Comparison of ENCODE assay signal across 11 mouse cellular contexts in the genomic region with DNA sequence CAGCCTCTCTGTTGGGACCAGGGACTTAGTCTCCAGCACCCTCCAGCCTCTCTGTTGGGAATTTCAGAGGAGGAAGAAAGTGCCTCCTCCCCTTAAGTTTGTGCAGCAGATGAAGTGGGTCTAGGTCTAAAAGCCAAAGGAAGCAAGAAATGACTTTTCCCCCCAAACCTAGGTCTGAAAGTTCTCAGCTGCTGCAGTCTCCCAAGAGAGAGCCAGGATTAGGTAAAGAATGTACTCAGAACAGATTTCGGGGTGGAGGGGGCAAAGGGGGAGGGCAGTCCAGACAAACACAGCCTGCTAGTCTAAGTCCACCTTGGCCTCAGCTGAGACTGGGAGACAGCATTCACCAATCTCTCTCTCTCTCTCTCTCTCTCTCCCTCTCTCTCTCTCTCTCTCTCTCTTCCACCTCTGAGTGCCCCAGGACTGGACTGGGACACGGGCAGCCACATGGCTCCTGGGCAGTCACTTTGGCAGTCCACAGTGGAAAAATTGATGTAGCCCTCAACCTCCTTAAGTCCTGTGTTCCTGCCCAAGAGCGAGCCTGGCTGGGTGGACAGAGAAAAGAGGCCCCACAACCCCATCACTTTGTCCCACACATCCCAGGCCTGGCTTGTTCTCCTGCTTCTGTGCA. TPM values are rescaled to one million over a fixed set of nuclear protein-coding genes. Genes with fewer than 3 reads are reported as not detected.
A peak's percentile ranks its signal among the peaks of the same experiment; 100 is the strongest.
DNase-seq lines count a peak whose midpoint lies in the region; ATAC-seq lines count a peak whose summit lies in the region.
"Had no signal": no experiment of that assay in that cellular context is flagged by ENCODE, and none has a peak within 500 bp of the region (broad histone marks: within the 10 kb centered on the region; RNA-seq: fewer than 3 reads in every experiment).

No protein-coding gene starts in this region.

- no peak for ATAC-seq in hindbrain, embryonic 14.5 days (ENCODE audit: low FRiP score)
- ATAC-seq in stomach, embryonic 15.5 days (ENCODE audit: insufficient read depth, low FRiP score, low read depth), result no peak
- ATAC-seq: hindbrain, embryonic 16.5 days had no signal

- H3K9ac ChIP-seq in hindbrain, embryonic 14.5 days, result no peak overlapping the region
- no peak overlapping the region for H3K9ac ChIP-seq in stomach, embryonic 15.5 days

- H3K27me3 ChIP-seq in hindbrain, embryonic 10.5 days (ENCODE audit: insufficient read depth, poor library complexity, severe bottlenecking), result no peaks in the 10 kb centered on the region
- no peaks in the 10 kb centered on the region for H3K27me3 ChIP-seq in hindbrain, embryonic 14.5 days (ENCODE audit: control insufficient read depth, insufficient read depth, low read length)
- H3K27me3 ChIP-seq in stomach, embryonic 15.5 days (replicated peaks), result no peaks in the 10 kb centered on the region

- peak overlapping the region; percentile 78 for H3K27ac ChIP-seq in hindbrain, embryonic 10.5 days
- no peak overlapping the region for H3K27ac ChIP-seq in hindbrain, embryonic 14.5 days
- peak overlapping the region; percentile 48 for H3K27ac ChIP-seq in stomach, embryonic 15.5 days

- peaks cover 45% of the 10 kb centered on the region for H3K4me1 ChIP-seq in hindbrain, embryonic 10.5 days (replicated peaks)
- 0 out of 2 replicates have a peak, but pooled peaks cover 8% of the 10 kb centered on the region for H3K4me1 ChIP-seq in hindbrain, embryonic 14.5 days (replicated peaks; ENCODE audit: control insufficient read depth, insufficient read depth, low read length)
- peaks cover 23% of the 10 kb centered on the region for H3K4me1 ChIP-seq in stomach, embryonic 15.5 days

- no peaks in the 10 kb centered on the region for H3K9me3 ChIP-seq in hindbrain, embryonic 10.5 days
- H3K9me3 ChIP-seq in hindbrain, embryonic 14.5 days (ENCODE audit: control insufficient read depth, low read length), result no peaks in the 10 kb centered on the region
- no peaks in the 10 kb centered on the region for H3K9me3 ChIP-seq in stomach, embryonic 15.5 days

- no peak overlapping the region for H3K4me2 ChIP-seq in hindbrain, embryonic 14.5 days (replicated peaks)
- no peak overlapping the region for H3K4me2 ChIP-seq in stomach, embryonic 15.5 days

- DNase-seq in adrenal gland, adult (ENCODE audit: inconsistent age in 2 of 2, low spot score in 1 of 2), result peak; percentile 41 to 74
- DNase-seq in adrenal gland, postnatal 14 days, result no peak
- DNase-seq in hindbrain, embryonic 10.5 days (ENCODE audit: low spot score), result no peak
- DNase-seq in hindbrain, embryonic 14.5 days (ENCODE audit: low spot score), result no peak
- peak; percentile 44 for DNase-seq in lung, postnatal 36 days
- DNase-seq in lung, postnatal 10 days, result no peak
- DNase-seq in thymus, postnatal 36 days, result no peak
- DNase-seq: cerebellum, postnatal 14 days; liver had no signal

- no peak overlapping the region for H3K4me3 ChIP-seq in hindbrain, embryonic 10.5 days
- no peak overlapping the region for H3K4me3 ChIP-seq in hindbrain, embryonic 14.5 days (replicated peaks; ENCODE audit: low read length)
- H3K4me3 ChIP-seq in stomach, embryonic 15.5 days (replicated peaks), result no peak overlapping the region

- no peaks in the 10 kb centered on the region for H3K36me3 ChIP-seq in hindbrain, embryonic 10.5 days
- H3K36me3 ChIP-seq in hindbrain, embryonic 14.5 days (replicated peaks; ENCODE audit: control insufficient read depth, insufficient read depth), result no peaks in the 10 kb centered on the region
- H3K36me3 ChIP-seq in stomach, embryonic 15.5 days, result no peaks in the 10 kb centered on the region

- WGBS in hindbrain, embryonic 10.5 days, result 58% methylated on average over 3 of the region's 3 CpGs
- 58% methylated on average over 3 of the region's 3 CpGs for WGBS in hindbrain, embryonic 14.5 days
- WGBS in stomach, embryonic 15.5 days, result 19% methylated on average over 3 of the region's 3 CpGs

RNA-seq across cellular contexts. Expression of a gene that starts 11.8 kb away (rescaled TPM):
- total RNA-seq in adrenal gland, postnatal 14 days (2021), result 17.1 and 20.4 TPM in 2 replicates
- 10.8 and 10.9 TPM in 2 replicates for polyA plus RNA-seq in hindbrain, embryonic 10.5 days (2016; fragmentation: Nextera tagmentation; extraction: Ambion mirVana)
- 3.8 and 4.9 TPM in 2 replicates for polyA plus RNA-seq in hindbrain, embryonic 14.5 days (2014; fragmentation: Nextera tagmentation; extraction: Ambion mirVana)
- 18.2 and 20.2 TPM in 2 replicates for polyA plus RNA-seq in stomach, embryonic 15.5 days (2015; fragmentation: Nextera tagmentation; extraction: Ambion mirVana)

Comparison
In these comparisons a context has a peak if more than half of its experiments do, and no peak if none do; other contexts are left out.
1. DNase-seq: peak in adrenal gland, adult (2 of 2) and lung, postnatal 36 days (single experiment); none in adrenal gland, postnatal 14 days (single experiment), hindbrain, embryonic 10.5 days (single experiment), hindbrain, embryonic 14.5 days (single experiment), lung, postnatal 10 days (single experiment) and thymus, postnatal 36 days (0 of 2).